Mouse (Mus musculus) CD4-positive helper T cell, adult 2 months (primary cell): Measurements from ENCODE around the gene Gtpbp3.

ENCODE experiments used
- DNase-seq: peaks from one replicate; pipeline ENCODE4 v3.0.0-alpha.2; 2012; ENCODE audit warnings: low read depth, missing footprints, low spot score

Gene Gtpbp3

DNA sequence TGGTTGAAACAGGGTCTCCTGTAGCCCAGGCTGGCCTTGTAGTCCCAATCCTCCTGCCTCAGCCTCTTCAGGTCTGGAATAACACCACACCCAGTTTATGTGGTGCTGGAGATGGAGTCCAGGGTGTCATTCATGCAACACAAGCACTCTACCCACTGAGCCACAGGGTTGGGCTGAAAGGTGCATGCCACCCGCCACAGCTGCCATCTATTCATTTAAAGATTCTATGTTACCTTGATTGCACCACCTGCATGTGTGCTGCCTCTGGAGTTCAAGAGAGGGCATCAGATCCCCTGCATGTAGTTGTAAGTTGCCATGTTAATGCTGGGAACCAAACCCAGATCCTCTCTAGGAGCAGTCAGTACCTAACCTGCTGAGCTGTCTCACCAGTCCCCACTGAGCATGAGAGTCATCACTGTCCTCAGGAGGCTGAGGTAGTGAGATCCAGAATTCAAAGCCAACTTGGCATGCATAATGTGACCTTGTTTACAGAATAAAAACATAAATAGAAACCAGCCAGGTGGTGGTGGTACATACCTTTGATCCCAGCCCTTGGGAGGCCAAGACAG is 9.3 kb downstream of the Gtpbp3 start:
- DNase-seq: no peak

DNA sequence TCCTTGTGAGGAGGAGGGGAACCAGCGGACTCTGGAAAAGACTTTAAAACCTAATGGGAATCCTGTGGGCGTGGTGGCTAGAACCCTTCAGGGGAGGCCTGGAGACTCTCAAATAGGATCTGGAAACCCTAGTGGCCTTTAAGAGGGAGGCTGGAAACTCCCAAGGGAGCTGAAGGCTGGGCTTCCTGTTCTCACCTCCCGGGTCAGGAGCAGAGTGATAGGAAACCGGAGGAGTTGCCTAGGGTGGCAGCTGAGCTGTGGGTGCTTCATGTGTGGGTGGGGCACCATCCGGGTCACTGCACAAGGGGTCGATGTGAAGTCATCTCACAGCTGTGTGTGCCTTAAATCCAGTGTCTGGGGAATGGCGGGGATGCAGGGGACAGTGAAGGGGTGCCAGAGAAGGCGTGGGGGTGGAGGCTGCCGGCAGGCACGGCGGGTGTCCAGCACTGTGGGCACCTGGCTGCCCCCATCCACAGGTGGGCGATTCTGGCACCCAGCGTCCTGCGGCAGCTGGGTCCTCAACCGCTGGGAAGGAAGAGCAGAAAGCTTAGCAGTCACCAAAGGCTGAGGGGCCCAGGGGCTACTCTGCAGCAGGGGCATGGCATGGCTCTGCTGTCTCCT is 10.1 kb downstream of the Gtpbp3 start:
- no peak for DNase-seq

DNA sequence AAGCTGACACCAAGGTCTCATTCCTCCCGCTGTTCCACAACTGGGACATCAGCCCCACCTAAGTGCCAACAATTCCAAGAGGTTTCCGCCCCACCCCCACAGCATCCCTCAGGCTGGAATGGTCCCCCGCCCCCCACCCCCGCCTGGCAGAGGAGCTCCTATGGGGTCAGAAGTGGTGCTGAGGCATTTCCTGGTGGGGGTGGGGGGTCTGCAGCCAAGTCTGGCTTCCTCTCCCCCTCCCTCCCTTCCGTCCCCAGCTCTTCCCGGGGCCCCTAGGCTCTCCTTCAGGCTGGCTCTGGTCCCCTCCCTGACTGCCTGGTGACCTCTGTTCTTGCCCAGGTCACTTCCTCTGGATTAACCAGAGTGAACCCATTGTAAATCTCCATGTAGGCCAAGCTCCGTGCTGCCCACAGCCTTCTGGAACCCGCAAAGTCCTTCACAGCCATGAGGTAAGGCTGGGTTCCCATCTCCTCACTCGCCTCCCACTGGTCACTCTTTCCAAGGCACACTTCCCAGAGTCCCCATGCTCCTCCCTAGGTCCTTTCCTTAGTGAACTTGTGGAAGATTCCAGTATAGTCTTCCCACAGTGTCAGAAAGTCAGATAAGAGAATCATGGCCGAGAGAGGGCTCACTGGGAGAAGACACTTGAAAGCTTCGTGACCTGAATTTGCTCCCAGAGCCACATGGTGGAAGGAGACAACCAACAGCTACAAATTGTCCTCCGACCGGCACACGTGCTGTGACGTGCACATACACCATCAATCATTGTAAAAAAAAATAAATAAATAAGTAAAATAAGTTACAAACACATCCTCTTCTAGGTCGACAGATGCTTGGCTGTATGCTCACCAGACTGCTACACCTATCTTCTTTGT is 11.2 kb downstream of the Gtpbp3 start:
- no peak for DNase-seq

DNA sequence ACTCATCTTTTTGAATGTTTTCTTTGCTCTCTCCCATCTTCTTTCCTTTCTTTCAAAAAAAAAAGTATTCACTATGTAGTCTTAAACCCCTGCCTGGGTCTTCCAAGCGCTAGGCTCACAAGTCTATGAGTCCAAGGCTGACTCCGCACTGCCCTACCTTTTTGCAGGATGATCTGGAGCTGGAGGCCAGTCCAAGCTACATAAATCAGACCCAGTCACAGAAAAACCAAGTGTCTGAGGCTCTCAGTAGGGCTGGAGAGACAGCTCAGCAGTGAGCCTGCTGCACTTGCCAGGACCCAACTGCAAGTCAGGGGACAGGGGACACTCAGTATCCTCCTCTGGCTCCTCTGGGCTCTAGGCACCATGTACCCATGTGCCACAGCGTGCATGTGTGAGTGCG is 16.4 kb downstream of the Gtpbp3 start:
- no peak for DNase-seq

DNA sequence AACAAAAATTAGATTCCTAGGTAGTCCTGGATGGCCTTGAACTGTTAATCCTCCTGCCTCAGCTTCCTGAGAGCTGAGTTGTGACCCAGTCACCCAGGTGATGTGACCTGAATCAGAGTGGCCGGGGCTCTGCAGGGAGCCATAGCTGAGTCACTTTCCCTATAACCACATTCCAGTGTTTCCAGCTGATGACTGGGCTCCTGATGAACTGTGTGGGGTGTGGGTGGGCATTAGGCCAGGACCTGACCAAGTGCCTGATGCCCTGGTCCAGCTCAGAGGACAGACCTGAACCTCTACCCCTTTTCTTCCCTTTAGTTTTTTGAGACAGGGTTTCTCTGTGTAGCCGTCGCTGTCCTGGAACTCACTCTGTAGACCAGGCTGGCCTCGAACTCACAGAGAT is 17.4 kb downstream of the Gtpbp3 start:
- no peak for DNase-seq

DNA sequence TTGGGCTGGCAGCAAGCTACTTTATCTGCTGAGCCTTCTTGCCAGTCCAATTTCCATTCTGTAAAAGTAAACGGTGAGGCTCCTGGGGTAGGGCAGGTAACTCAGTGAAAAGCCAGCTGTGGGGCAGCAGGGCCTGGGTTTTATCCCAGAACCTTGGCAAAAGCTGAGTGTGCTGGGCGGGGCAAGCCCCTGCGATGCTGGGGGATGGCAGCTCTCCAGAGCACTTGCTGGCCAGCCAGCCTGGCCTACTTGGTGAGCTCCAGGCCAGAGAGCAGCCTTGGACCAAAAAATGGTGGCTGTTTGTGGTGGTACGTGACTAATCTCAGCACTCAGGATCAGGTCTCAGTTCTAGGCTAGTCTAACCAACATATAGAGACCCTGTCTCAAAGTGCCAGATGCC is 18.1 kb downstream of the Gtpbp3 start:
- DNase-seq: no peak

DNA sequence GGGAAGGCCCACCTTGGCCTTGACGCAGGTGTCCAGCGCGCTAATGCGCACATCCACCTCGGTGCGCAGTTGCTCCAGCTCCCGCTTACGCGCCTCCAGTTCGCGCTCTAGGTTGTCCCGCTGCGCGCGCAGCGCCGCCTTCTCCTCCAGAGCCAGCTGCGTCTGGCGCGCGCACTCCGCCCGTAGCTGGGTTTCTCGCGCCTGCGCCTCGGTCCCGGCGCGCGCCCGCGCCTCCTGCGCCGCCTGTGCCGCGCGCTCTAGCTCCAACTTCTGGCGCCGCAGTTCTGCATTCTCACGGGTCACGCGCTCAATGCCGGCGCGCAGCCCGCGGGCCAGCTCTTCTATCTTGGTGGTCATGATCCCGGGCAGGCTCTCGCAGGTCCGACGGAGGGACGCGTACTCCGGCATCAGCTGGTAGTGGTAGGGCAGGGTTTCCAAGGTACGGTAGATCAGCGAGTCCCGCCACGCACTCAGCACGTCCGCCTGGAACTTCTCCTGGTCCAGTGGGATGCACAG is 19.7 kb downstream of the Gtpbp3 start:
- peak; percentile 39 for DNase-seq

DNA sequence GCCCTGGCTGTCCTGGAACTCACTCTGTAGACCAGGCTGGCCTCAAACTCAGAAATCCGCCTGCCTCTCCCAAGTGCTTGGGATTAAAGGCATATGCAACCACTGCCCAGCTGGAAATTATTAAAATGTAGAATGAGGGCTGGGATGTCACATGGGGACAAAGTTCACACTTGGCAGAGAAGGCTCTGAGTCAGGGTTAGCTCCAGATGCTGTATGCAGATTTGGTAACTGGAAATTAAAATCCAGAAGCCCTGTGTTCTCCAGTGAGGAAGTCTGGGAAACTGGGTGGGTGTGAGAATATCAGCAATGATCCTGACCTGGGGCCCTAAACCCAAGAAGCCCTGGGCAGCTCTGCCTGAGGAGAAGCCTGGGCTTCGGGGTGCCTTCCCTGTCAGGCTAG is 21.4 kb downstream of the Gtpbp3 start:
- DNase-seq: no peak

DNA sequence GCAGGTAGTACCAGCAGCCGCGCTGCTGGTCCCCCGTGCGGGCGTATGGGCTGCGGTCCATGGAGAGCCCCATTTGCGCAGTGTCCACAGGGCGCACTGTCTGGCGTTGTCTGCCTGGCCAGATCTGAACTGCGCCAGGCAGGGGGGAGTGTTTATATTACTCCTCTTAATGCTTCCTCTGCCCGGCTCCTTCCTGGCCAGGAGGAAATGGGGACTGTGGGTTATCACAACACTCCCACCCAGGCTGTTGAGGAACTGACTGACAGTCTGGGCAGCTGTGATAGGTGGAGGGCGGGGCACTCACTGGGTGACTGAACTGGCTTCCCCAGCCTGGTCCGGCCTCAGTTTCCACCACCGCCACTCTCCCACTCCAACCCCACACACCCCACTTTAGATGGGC is 23.7 kb downstream of the Gtpbp3 start, which contains the start of gene Plvap:
Plvap (minus strand) TSS at position 109 of the 400 bp plus-strand sequence.
- no peak for DNase-seq

DNA sequence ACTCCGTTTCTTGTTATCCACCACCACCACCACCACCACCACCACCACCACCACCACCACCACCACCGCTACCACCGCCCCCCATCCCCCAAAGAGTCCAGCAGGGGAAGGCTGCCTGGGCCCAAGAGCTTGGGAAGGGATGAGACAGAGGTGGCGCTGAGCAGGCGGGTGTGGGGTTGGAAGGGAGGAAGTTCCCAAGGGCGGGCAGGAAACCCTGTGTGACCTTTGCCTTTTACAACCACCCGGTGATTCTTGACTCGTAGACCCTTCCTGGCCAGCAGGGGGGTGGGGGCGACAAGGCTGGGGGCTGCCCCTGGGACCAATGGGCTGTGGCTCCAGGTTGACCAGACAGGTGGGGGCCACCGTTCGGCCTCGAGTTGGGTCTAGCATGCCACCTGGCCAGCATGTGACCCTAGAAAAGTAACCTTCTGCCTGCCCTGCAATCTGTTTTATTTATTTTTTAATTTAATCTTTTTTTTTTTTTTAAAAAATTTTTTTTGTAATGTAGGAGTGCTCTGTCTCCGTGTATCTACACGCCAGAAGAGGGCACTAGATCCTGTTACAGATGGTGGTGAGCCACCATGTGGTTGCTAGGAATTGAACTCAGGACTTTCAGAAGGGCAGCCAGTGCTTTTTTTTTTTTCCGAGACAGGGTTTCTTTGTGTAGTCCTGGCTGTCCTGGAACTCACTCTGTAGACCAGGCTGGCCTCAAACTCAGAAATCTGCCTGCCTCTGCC is 25.3 kb downstream of the Gtpbp3 start:
- DNase-seq: no peak

DNA sequence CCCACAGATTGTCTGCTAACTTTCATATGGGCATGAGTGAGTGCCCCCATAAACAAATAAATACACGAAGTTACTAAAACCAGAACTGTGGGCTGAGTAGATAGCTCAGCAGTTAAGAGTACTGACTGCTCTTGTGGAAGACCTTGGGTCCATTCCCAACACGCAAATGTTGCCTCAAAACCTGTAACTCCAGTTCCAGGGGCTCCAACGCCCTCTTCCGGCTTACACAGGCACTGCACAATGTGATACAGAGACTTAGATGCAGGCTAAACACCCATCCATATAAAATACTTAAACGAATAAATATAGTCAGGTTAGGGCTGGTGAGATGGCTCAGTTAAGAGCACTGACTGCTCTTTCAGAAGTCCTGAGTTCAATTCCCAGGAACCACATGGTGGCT is 27.1 kb downstream of the Gtpbp3 start:
- no peak for DNase-seq

DNA sequence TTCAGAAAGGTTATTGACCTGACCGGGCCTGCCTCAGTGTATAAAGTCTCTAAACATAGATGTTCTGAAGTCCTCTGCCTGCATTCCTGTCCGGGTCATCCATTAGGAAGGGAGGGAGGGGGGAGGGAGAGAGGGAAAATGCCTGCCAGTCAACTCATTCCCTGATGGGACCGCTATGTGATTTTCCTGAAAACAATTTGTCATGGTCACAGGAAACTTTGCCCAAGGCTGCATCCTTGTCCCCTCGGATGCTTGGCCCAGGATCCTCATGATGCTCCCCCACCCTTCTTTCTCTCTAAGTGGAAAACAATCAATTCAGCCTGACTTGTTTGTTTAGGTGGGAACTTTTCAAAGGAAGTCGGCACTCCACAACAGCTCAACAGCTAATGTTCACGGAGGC is 28.9 kb downstream of the Gtpbp3 start:
- no peak for DNase-seq

DNA sequence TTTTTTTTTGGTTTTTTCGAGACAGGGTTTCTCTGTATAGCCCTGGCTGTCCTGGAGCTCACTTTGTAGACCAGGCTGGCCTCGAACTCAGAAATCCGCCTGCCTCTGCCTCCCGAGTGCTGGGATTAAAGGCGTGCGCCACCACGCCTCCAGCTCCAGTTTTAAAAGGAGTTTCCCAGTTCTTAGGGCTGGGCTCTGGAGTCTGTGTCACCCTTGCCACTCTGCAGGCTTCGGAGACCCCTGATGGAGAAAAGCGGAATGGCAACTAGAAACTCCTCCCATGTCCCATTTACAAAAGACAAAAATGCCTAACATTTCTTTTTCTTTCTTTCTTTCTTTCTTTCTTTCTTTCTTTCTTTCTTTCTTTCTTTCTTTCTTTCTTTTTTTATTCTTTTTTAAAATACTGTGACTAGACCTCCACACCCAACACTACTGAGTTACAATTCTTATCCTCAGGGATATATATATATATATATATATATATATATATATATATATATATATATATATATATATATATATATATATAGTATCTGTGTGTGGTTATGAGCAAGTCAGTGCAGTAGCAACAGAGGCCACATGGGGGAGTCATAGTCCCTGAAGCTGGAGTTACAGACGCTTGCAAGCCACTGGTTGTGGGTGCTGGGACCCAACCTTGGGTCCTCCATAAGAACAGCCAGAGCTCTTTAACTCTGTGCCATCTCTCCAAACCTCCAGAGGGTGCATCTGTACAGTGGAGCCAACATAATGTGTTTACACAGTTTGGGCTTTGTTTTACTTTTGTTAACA is 31.3 kb downstream of the Gtpbp3 start:
- peak; percentile 73 for DNase-seq

DNA sequence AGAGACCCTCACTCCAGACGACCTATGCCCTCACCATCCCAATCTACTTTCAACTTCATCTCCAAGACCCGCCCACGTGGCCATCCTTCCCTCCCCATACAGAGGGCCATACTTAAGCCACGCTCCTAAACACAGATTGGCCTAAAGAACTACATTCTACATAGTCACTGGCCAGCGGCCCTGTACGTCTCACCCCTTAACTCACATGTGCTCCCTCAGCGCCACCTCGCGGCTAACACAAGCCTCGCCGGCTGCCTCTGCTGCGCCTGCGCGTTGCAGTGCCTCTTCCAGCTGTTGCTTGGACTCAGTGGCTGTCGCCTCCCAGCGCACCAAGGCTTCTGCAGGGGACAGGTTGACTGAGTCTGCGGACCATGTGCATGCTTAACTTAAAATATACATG is 33.7 kb downstream of the Gtpbp3 start:
- DNase-seq: peak; percentile 91

DNA sequence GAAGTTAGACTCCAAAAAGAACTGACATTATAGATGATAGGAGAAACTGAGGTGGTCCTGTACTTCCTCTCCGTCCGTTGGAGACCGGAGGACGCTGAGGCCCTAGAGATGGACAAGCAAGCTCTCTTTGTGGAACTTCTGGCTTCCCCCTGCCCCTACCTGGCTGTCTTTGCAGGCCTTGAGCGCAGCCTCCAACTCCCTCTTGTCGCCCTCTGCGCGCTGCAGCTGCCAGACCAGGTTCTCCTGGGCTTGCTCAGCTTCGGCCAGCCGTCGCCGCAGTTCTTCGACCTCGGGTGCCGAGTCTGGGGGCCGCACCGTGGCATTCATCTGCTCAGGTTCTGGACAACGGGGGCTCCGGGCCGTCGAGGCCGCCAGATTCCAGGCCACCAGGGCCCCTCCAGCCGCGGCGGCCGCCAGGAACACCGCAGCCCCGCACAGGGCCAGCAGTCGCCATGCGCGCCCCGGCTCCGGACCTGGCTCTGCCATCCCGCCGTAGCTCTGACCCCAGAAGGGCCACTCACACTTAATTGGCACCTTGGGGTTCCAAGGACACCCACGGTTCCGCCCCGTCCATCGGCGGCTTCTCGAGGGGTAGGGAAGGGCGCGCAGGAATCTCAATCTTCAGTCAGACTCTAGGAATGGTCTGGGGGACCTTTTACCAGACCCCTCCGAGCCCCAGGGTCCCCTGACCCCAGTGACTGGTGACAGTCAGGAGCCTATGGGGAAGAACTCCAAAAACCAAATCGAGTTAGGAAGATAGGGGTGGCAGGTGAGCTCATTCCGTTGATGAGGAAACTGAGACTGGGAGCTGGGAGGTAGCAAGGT is 37.5 kb downstream of the Gtpbp3 start, which contains the start of gene Ccdc194:
Ccdc194 (minus strand) TSS at position 486 of the 825 bp plus-strand sequence.
- no peak for DNase-seq

DNA sequence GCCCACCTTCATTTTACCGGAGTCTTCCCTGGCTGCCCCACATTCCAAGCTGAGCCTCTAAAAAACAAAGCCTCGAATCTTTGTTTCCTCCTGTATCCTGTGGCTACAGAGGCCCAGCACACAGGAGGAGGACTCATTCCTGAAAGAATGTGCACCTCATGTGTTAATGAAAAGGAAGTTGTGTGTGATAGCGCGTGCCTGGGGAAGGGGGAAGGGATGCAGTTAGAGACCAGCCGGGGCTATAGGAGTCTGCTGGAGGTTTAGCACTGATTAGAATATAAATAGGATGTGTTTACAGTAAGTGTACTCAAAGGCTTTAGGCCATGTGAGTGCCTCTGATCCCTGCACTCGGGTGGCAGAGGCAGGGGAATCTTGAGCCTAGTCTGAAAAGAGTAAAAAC is 38.4 kb downstream of the Gtpbp3 start:
- no peak for DNase-seq

DNA sequence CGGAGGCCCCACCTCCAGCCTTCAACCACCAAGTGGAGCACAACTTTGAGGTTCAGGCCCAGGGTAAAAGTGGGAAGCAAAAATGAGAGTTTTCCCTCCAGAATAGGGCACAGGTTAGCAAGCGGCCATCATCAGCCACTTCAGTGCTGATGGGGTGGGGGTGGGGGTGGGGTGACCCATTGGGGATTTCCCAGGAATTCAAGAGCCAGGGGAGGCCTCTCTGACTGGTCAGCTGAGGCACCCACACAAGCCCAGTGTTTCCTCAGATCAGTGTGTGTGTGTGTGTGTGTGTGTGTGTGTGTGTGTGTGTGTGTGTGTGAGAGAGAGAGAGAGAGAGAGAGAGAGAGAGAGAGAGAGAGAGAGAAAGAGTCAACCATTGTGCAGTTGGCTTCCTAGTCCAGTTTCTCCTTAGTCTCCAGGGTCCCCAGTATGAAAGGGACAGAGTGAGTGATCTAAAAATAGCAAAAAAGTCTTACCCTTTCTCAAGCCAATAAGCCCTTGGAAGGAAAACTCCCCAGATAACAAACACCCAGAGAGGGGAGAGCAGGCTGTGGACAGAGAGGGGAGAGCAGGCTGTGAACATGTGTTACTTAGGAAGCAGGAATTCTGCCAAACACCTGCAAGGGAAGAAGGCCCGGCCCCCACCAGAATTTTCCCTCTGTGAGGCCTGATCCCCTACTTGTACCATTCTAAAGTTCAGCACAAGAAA is 39.4 kb downstream of the Gtpbp3 start:
- no peak for DNase-seq

DNA sequence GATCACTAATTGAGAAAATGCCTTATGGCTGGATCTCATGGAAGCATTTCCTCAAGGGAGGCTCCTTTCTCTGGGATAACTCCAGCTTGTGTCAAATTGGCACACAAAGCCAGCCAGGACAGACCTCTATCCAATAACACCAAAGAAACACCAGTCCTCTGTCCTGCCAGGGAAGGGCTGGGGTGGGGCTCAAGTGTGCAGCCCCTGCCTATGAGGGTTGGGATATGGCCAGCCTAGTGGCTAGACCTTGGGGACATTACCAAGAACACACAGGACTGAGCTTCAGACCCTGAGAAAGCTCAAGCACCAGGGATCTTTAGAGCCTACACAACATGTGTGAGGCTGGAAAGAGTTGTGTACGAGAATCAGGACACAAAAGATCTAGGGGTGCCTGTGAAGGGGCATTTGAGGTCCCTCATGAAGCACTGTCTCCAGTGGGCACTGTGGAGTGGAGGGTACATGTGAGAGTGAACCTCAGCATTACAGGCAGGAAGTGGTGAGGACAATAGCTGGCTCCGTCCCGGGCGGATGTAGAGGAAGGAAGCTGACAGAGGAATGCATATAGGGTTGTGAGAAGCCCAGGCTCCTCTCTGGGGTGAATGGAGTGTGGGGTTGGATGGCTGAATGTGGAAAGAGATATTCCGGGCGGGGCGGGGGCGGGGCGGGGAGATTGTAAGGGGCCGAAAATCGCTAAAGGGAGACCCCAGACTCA is 40.6 kb downstream of the Gtpbp3 start:
- DNase-seq: peak; percentile 62
